Mouse (Mus musculus) midbrain, embryonic 15.5 days (tissue): ENCODE measurements around the gene Actr5. TPM values are rescaled to one million over a fixed set of nuclear protein-coding genes. Genes with fewer than 3 reads are reported as not detected.

ENCODE experiments used
- ATAC-seq: fragments of 200-750 bp; cut with Nextera tagmentation; replicated peaks from 2 replicates; pipeline ENCODE4 v1.8.0; 2017; ENCODE audit warnings: moderate TSS enrichment
- H3K27ac ChIP-seq: fragments of 300-500 bp; sonication (generic); 2 replicates; pipeline ENCODE4 v1.5.1; 2015; ENCODE audit warnings: mild to moderate bottlenecking, inconsistent platforms
- H3K27me3 ChIP-seq: fragments of 300-500 bp; sonication (generic); replicated peaks from 2 replicates; pipeline ENCODE4 v1.6.1; 2015; ENCODE audit warnings: inconsistent platforms
- H3K36me3 ChIP-seq: fragments of 300-500 bp; sonication (generic); replicated peaks from 2 replicates; pipeline ENCODE4 v1.6.1; 2015; ENCODE audit warnings: inconsistent platforms
- H3K4me1 ChIP-seq: fragments of 300-500 bp; sonication (generic); 2 replicates; pipeline ENCODE4 v1.6.1; 2015; ENCODE audit warnings: inconsistent platforms
- H3K4me2 ChIP-seq: fragments of 300-500 bp; sonication (generic); 2 replicates; pipeline ENCODE4 v1.6.1; 2015; ENCODE audit warnings: inconsistent platforms, mild to moderate bottlenecking, moderate library complexity
- H3K4me3 ChIP-seq: fragments of 300-500 bp; sonication (generic); 2 replicates; pipeline ENCODE4 v1.5.1; 2015; ENCODE audit warnings: mild to moderate bottlenecking, inconsistent platforms
- H3K9ac ChIP-seq: fragments of 300-500 bp; sonication (generic); 2 replicates; pipeline ENCODE4 v1.6.1; 2015; ENCODE audit warnings: mild to moderate bottlenecking, inconsistent platforms
- H3K9me3 ChIP-seq: fragments of 300-500 bp; sonication (generic); 2 replicates; pipeline ENCODE4 v1.6.1; 2016; ENCODE audit warnings: inconsistent platforms
- WGBS: fragments of 180-500 bp; shearing (Covaris S2); methylation state at CpG from one replicate; pipeline ENCODE4 v1.1.7; 2015; ENCODE audit warnings: mixed read lengths; 5-methylcytosine and 5-hydroxymethylcytosine counted together
- polyA plus RNA-seq: library from polyadenylated mRNA; unstranded; fragments of >200 nt; fragmentation: Nextera tagmentation; extraction: Ambion mirVana; gene quantifications from 2 replicates; pipeline ENCODE4 v1.2.1, GENCODE M21; 2015

Gene Actr5
- polyA plus RNA-seq, 1 experiment from 2014 or later = 11.7 TPM

- no peaks in the 10 kb centered on the region for H3K36me3 ChIP-seq
- no peak overlapping the region for H3K4me3 ChIP-seq
- H3K27me3 ChIP-seq = no peaks in the 10 kb centered on the region
- H3K9ac ChIP-seq = no peak overlapping the region
- 0 out of 2 replicates have a peak, but pooled peaks have one; percentile 33 for ATAC-seq
- no peak overlapping the region for H3K27ac ChIP-seq
- no peaks in the 10 kb centered on the region for H3K9me3 ChIP-seq
- H3K4me1 ChIP-seq = no peaks in the 10 kb centered on the region
- H3K4me2 ChIP-seq = no peak overlapping the region
- 6% methylated on average over 4 of the region's 4 CpGs for WGBS
Measured at GRCm38 (mm10) chr2:158652985-158653384, 28.3 kb downstream of the Actr5 start.

- Histone ChIP-seq H3K4me3 (no peak overlapping the region), H3K9me3 (no peaks in the 10 kb centered on the region), H3K36me3 (no peaks in the 10 kb centered on the region), H3K27ac (no peak overlapping the region), H3K9ac (no peak overlapping the region), H3K4me1 (no peaks in the 10 kb centered on the region), H3K4me2 (no peak overlapping the region), H3K27me3 (no peaks in the 10 kb centered on the region)
- no peak for ATAC-seq
- 80% methylated on average over 9 of the region's 9 CpGs for WGBS
Measured at GRCm38 (mm10) chr2:158654717-158655116, 30.0 kb downstream of the Actr5 start.

GRCm38 (mm10) chr2:158655806-158656205 is 31.1 kb downstream of the Actr5 start:
- Histone ChIP-seq H3K4me2 (no peak overlapping the region), H3K4me3 (no peak overlapping the region), H3K9me3 (no peaks in the 10 kb centered on the region), H3K9ac (no peak overlapping the region), H3K4me1 (no peaks in the 10 kb centered on the region), H3K27me3 (no peaks in the 10 kb centered on the region), H3K36me3 (no peaks in the 10 kb centered on the region), H3K27ac (no peak overlapping the region)
- WGBS = 90% methylated on average over 4 of the region's 4 CpGs
- no peak for ATAC-seq

GRCm38 (mm10) chr2:158658822-158659221 is 34.1 kb downstream of the Actr5 start:
- WGBS = 58% methylated on average over 6 of the region's 6 CpGs
- ATAC-seq = no peak

GRCm38 (mm10) chr2:158659346-158659745 is 34.7 kb downstream of the Actr5 start:
- H3K4me2 ChIP-seq = no peak overlapping the region
- H3K36me3 ChIP-seq = no peaks in the 10 kb centered on the region
- no peak for ATAC-seq
- H3K9me3 ChIP-seq = no peaks in the 10 kb centered on the region
- no peaks in the 10 kb centered on the region for H3K4me1 ChIP-seq
- H3K9ac ChIP-seq = no peak overlapping the region
- H3K27me3 ChIP-seq = no peaks in the 10 kb centered on the region
- H3K4me3 ChIP-seq = no peak overlapping the region
- H3K27ac ChIP-seq = no peak overlapping the region
- 82% methylated on average over 3 of the region's 3 CpGs for WGBS

More at GRCm38 (mm10) chr2:158658822-158659221, 34.1 kb downstream of the Actr5 start:
- Histone ChIP-seq H3K27me3 (no peaks in the 10 kb centered on the region), H3K4me1 (no peaks in the 10 kb centered on the region), H3K27ac (no peak overlapping the region), H3K4me3 (no peak overlapping the region), H3K9me3 (no peaks in the 10 kb centered on the region), H3K36me3 (no peaks in the 10 kb centered on the region), H3K4me2 (no peak overlapping the region), H3K9ac (no peak overlapping the region)

GRCm38 (mm10) chr2:158665098-158665497 is 40.4 kb downstream of the Actr5 start, which contains the start of gene Ppp1r16b:
Ppp1r16b (plus strand) TSS chr2:158665398.
- Histone ChIP-seq H3K4me1 (peaks cover 33% of the 10 kb centered on the region), H3K4me3 (no peak within 1 kb of the TSS), H3K4me2 (no peak within 1 kb of the TSS), H3K27me3 (0 out of 2 replicates have a peak, but pooled peaks cover 5% of the 10 kb centered on the region), H3K9me3 (no peaks in the 10 kb centered on the region), H3K27ac (no peak within 1 kb of the TSS), H3K9ac (no peak within 1 kb of the TSS), H3K36me3 (no peaks in the 10 kb centered on the region)
- no peak for ATAC-seq
- 86% methylated on average over 4 of the region's 4 CpGs for WGBS

- H3K36me3 ChIP-seq = no peaks in the 10 kb centered on the region
- peak overlapping the region; percentile 52 for H3K4me3 ChIP-seq
- no peak for ATAC-seq
- H3K9ac ChIP-seq = no peak overlapping the region
- no peaks in the 10 kb centered on the region for H3K9me3 ChIP-seq
- H3K27ac ChIP-seq = peak overlapping the region; percentile 80; the same call in 1 of the 2 replicates
- H3K27me3 ChIP-seq = 0 out of 2 replicates have a peak, but pooled peaks cover 5% of the 10 kb centered on the region
- 30% methylated on average over 13 of the region's 13 CpGs for WGBS
- peak overlapping the region; percentile 76 for H3K4me2 ChIP-seq
- H3K4me1 ChIP-seq = peaks cover 39% of the 10 kb centered on the region
Measured at GRCm38 (mm10) chr2:158666071-158666800, 41.5 kb downstream of the Actr5 start.

- Histone ChIP-seq H3K27ac (peak overlapping the region; percentile 80), H3K4me2 (peak overlapping the region; percentile 76), H3K9me3 (no peaks in the 10 kb centered on the region), H3K4me1 (peaks cover 39% of the 10 kb centered on the region), H3K36me3 (no peaks in the 10 kb centered on the region), H3K4me3 (peak overlapping the region; percentile 52), H3K27me3 (0 out of 2 replicates have a peak, but pooled peaks cover 5% of the 10 kb centered on the region), H3K9ac (peak overlapping the region; percentile 55)
- ATAC-seq = peak; percentile 81
- under 1% methylated on average over 46 of the region's 47 CpGs for WGBS
Measured at GRCm38 (mm10) chr2:158667022-158667670, 42.5 kb downstream of the Actr5 start.

- Histone ChIP-seq H3K36me3 (no peaks in the 10 kb centered on the region), H3K9ac (peak overlapping the region; percentile 55), H3K4me3 (peak overlapping the region; percentile 52), H3K27me3 (0 out of 2 replicates have a peak, but pooled peaks cover 5% of the 10 kb centered on the region), H3K27ac (peak overlapping the region; percentile 80), H3K9me3 (no peaks in the 10 kb centered on the region), H3K4me1 (peaks cover 44% of the 10 kb centered on the region), H3K4me2 (peak overlapping the region; percentile 76)
- peak; percentile 55 for ATAC-seq
- under 1% methylated on average over 54 of the region's 54 CpGs for WGBS
Measured at GRCm38 (mm10) chr2:158667671-158668432, 43.2 kb downstream of the Actr5 start.

GRCm38 (mm10) chr2:158668433-158669010 is 43.8 kb downstream of the Actr5 start:
- H3K4me3 ChIP-seq = peak overlapping the region; percentile 52
- H3K9me3 ChIP-seq = no peaks in the 10 kb centered on the region
- H3K27ac ChIP-seq = peak overlapping the region; percentile 80
- WGBS = 8% methylated on average over 23 of the region's 23 CpGs
- 0 out of 2 replicates have a peak, but pooled peaks cover 5% of the 10 kb centered on the region for H3K27me3 ChIP-seq
- peak overlapping the region; percentile 55 for H3K9ac ChIP-seq
- peak overlapping the region; percentile 76 for H3K4me2 ChIP-seq
- H3K36me3 ChIP-seq = no peaks in the 10 kb centered on the region
- H3K4me1 ChIP-seq = peaks cover 50% of the 10 kb centered on the region
- ATAC-seq = peak; percentile 21; the same call in 1 of the 2 replicates

- H3K27me3 ChIP-seq = 0 out of 2 replicates have a peak, but pooled peaks cover 5% of the 10 kb centered on the region
- ATAC-seq = no peak
- peaks cover 59% of the 10 kb centered on the region for H3K4me1 ChIP-seq
- no peak overlapping the region for H3K27ac ChIP-seq
- WGBS = 72% methylated on average over 13 of the region's 13 CpGs
- peak overlapping the region; percentile 52; the same call in 1 of the 2 replicates for H3K4me3 ChIP-seq
- no peaks in the 10 kb centered on the region for H3K9me3 ChIP-seq
- no peak overlapping the region for H3K9ac ChIP-seq
- H3K36me3 ChIP-seq = no peaks in the 10 kb centered on the region
- peak overlapping the region; percentile 76 for H3K4me2 ChIP-seq
Measured at GRCm38 (mm10) chr2:158669199-158670195, 44.8 kb downstream of the Actr5 start.
